11 mouse cellular contexts compared by ENCODE assay signal in genomic region chr8:127775747-127776146, GRCm38 (mm10).
DNase-seq lines count a peak whose midpoint lies in the region; ATAC-seq and TF ChIP-seq lines count a peak whose summit lies in the region.
"Had no signal": no experiment of that assay in that cellular context is flagged by ENCODE, and none has a peak within 500 bp of the region (broad histone marks: within the 10 kb centered on the region; RNA-seq: fewer than 3 reads in every experiment).

No protein-coding gene starts in this region.

- H3K4me1 ChIP-seq in forebrain, embryonic 15.5 days, result peaks cover 38% of the 10 kb centered on the region
- peaks cover 23% of the 10 kb centered on the region for H3K4me1 ChIP-seq in midbrain, embryonic 16.5 days (ENCODE audit: control insufficient read depth, insufficient read depth, low read length)
- H3K4me1 ChIP-seq: liver, embryonic 15.5 days had no signal

- no peak overlapping the region for H3K4me2 ChIP-seq in forebrain, embryonic 15.5 days (replicated peaks)
- H3K4me2 ChIP-seq in midbrain, embryonic 16.5 days (ENCODE audit: low read length), result 0 out of 2 replicates have a peak overlapping the region, but pooled peaks have one; percentile 9
- H3K4me2 ChIP-seq: liver, embryonic 15.5 days had no signal

- no peak overlapping the region for H3K4me3 ChIP-seq in layer of hippocampus, adult 2 months
- H3K4me3 ChIP-seq in forebrain, embryonic 15.5 days, result no peak overlapping the region
- H3K4me3 ChIP-seq in midbrain, embryonic 16.5 days (ENCODE audit: low read depth, low read length), result no peak overlapping the region
- H3K4me3 ChIP-seq: liver, embryonic 15.5 days had no signal

- no peaks in the 10 kb centered on the region for H3K36me3 ChIP-seq in forebrain, embryonic 15.5 days
- H3K36me3 ChIP-seq in midbrain, embryonic 16.5 days (ENCODE audit: control insufficient read depth, insufficient read depth, low read length), result no peaks in the 10 kb centered on the region
- H3K36me3 ChIP-seq: liver, embryonic 15.5 days had no signal

- 0 out of 2 replicates have a peak, but pooled peaks have one; percentile 36 for ATAC-seq in forebrain, embryonic 15.5 days (replicated peaks)
- no peak for ATAC-seq in midbrain, embryonic 16.5 days

- no peaks in the 10 kb centered on the region for H3K27me3 ChIP-seq in forebrain, embryonic 15.5 days
- no peaks in the 10 kb centered on the region for H3K27me3 ChIP-seq in midbrain, embryonic 16.5 days (ENCODE audit: control insufficient read depth, insufficient read depth, low read depth, low read length)
- H3K27me3 ChIP-seq: liver, embryonic 15.5 days had no signal

- DNase-seq in frontal cortex, postnatal 36 days (ENCODE audit: low spot score in 2 of 2), result peak; percentile 11 to 25
- no peak for DNase-seq in frontal cortex, postnatal 25 days (ENCODE audit: low spot score in 2 of 2)
- no peak for DNase-seq in layer of hippocampus, adult 2 months (ENCODE audit: low spot score in 2 of 2)
- DNase-seq in layer of hippocampus, adult 8-10 months (ENCODE audit: low spot score in 2 of 2), result no peak
- no peak for DNase-seq in lung, postnatal 10 days
- DNase-seq in cerebellum, adult 11-12 months, result no peak
- DNase-seq: gastrocnemius, postnatal 10 days had no signal

- TF ChIP-seq CTCF in layer of hippocampus, adult 2 months (conservative IDR thresholded peaks at IDR 0.05), result no peak

- 29% methylated on average over 7 of the region's 7 CpGs for WGBS in forebrain, embryonic 15.5 days
- 8% methylated on average over 7 of the region's 7 CpGs for whole genome bisulfite sequencing in midbrain, embryonic 16.5 days

- H3K9me3 ChIP-seq in forebrain, embryonic 15.5 days, result peaks cover 2% of the 10 kb centered on the region; the same call in 1 of the 2 replicates
- H3K9me3 ChIP-seq in midbrain, embryonic 16.5 days (replicated peaks; ENCODE audit: control insufficient read depth, low read length, poor library complexity, severe bottlenecking), result no peaks in the 10 kb centered on the region; the same call in 1 of the 2 replicates
- H3K9me3 ChIP-seq: liver, embryonic 15.5 days had no signal

- H3K27ac ChIP-seq in layer of hippocampus, adult 2 months, result peak overlapping the region; percentile 84
- peak overlapping the region; percentile 52; the same call in 1 of the 2 replicates for H3K27ac ChIP-seq in forebrain, embryonic 15.5 days (replicated peaks)
- peak overlapping the region; percentile 66; the same call in 1 of the 2 replicates for H3K27ac ChIP-seq in midbrain, embryonic 16.5 days (ENCODE audit: low read length)
- H3K27ac ChIP-seq: kidney, postnatal 0 days; liver, embryonic 15.5 days had no signal

- H3K9ac ChIP-seq in forebrain, embryonic 15.5 days (replicated peaks), result no peak overlapping the region
- H3K9ac ChIP-seq in midbrain, embryonic 16.5 days (ENCODE audit: low read depth, low read length), result no peak overlapping the region; the same call in 1 of the 2 replicates
- H3K9ac ChIP-seq: liver, embryonic 15.5 days had no signal

Comparison
In these comparisons a context has a peak if more than half of its experiments do, and no peak if none do; other contexts are left out.
1. DNase-seq: peak in frontal cortex, postnatal 36 days (2 of 2); none in frontal cortex, postnatal 25 days (0 of 2), layer of hippocampus, adult 2 months (0 of 2), layer of hippocampus, adult 8-10 months (0 of 2), lung, postnatal 10 days (single experiment) and cerebellum, adult 11-12 months (single experiment).
2. Peak in every context shown above with its lines, with median percentiles within 50 percentile points of each other: H3K27ac ChIP-seq.